Mouse (Mus musculus) MEL (cell line): ENCODE data around the gene Fndc3a.

Experiments used
- KAT2A ChIP-seq: conservative IDR thresholded peaks from 2 replicates; pipeline ENCODE4 v1.6.1; 2012; ENCODE audit warnings: low read depth, low read length, improper control_type of control experiment, inconsistent platforms
- MEF2A ChIP-seq: IDR thresholded peaks from 2 replicates; pipeline ENCODE4 v1.6.1; 2014; ENCODE audit warnings: low read depth, mild to moderate bottlenecking, inconsistent platforms, low read length, improper control_type of control experiment; ENCODE audit not compliant: poor library complexity, insufficient replicate concordance, severe bottlenecking; ENCODE audit errors: extremely low read depth
- MYC ChIP-seq: IDR thresholded peaks from 2 replicates; pipeline ENCODE4 v1.6.1; 2011; ENCODE audit warnings: low read depth, mild to moderate bottlenecking, low read length, improper control_type of control experiment, moderate library complexity
- POLR2A ChIP-seq, 2 experiments: IDR thresholded peaks; 2 replicates each; pipeline ENCODE4 v1.6.1; 2011 to 2012; ENCODE audit warnings: low read length in 2 of 2, mild to moderate bottlenecking in 2 of 2, control low read depth in 1 of 2, improper control_type of control experiment in 1 of 2, low read depth in 1 of 2, moderate library complexity in 1 of 2; ENCODE audit not compliant: control insufficient read depth in 1 of 2, insufficient read depth in 1 of 2, poor library complexity in 1 of 2
- POLR2AphosphoS5 ChIP-seq: IDR thresholded peaks from 2 replicates; pipeline ENCODE4 v1.6.1; 2012; ENCODE audit warnings: low read depth, borderline replicate concordance, mild to moderate bottlenecking, inconsistent platforms, low read length, moderate library complexity, mixed read lengths
- ZMIZ1 ChIP-seq: IDR thresholded peaks from 2 replicates; pipeline ENCODE4 v1.6.1; 2012; ENCODE audit warnings: low read depth, mild to moderate bottlenecking, inconsistent platforms, low read length, improper control_type of control experiment, moderate library complexity

- peak; percentile 1; the same call in 1 of the 2 replicates for TF ChIP-seq MYC
- TF ChIP-seq ZMIZ1, result no peak
- TF ChIP-seq MEF2A, result no peak
- no peak for TF ChIP-seq POLR2A (IDR thresholded peaks at IDR 0.05; ENCODE audit: control insufficient read depth in 1 of 2, insufficient read depth in 1 of 2, low read depth in 1 of 2, low read length in 2 of 2, poor library complexity in 1 of 2)
- no peak for TF ChIP-seq POLR2AphosphoS5
- no peak for TF ChIP-seq KAT2A
Measured at GRCm38 (mm10) chr14:72603194-72603521, 106.6 kb downstream of the Fndc3a start.
